ENCODE assay signal across 10 mouse cellular contexts in genomic region chr7:19085495-19085894, GRCm38 (mm10). TPM values are rescaled to one million over a fixed set of nuclear protein-coding genes. Genes with fewer than 3 reads are reported as not detected.
DNase-seq lines count a peak whose midpoint lies in the region; ATAC-seq and TF ChIP-seq lines count a peak whose summit lies in the region.
"Had no signal": no experiment of that assay in that cellular context is flagged by ENCODE, and none has a peak within 500 bp of the region (broad histone marks: within the 10 kb centered on the region; RNA-seq: fewer than 3 reads in every experiment).

No protein-coding gene starts in this region.

- peak; percentile 48 for TF ChIP-seq POLR2A in myocyte (IDR thresholded peaks at IDR 0.05; ENCODE audit: insufficient read length, low read depth)

- 10% methylated on average over 6 of the region's 6 CpGs for WGBS in lung, embryonic 14.5 days
- WGBS in intestine, embryonic 14.5 days: 7% methylated on average over 6 of the region's 6 CpGs

- H3K4me2 ChIP-seq in lung, embryonic 14.5 days: peak overlapping the region; percentile 56
- H3K4me2 ChIP-seq in intestine, embryonic 14.5 days (ENCODE audit: low read length): peak overlapping the region; percentile 36
- peak overlapping the region; percentile 99 for H3K4me2 ChIP-seq in myocyte (ENCODE audit: low read depth)

- H3K27me3 ChIP-seq in lung, embryonic 14.5 days (ENCODE audit: insufficient read depth, low read length): no peaks in the 10 kb centered on the region
- no peaks in the 10 kb centered on the region for H3K27me3 ChIP-seq in intestine, embryonic 14.5 days (replicated peaks; ENCODE audit: control insufficient read depth, insufficient read depth, low read length)
- H3K27me3 ChIP-seq in myocyte (ENCODE audit: control insufficient read depth, insufficient read depth, insufficient read length): no peaks in the 10 kb centered on the region

- peak overlapping the region; percentile 99 for H3K27ac ChIP-seq in gastrocnemius, adult 2 months
- H3K27ac ChIP-seq in lung, embryonic 14.5 days (ENCODE audit: low read depth): peak overlapping the region; percentile 59
- H3K27ac ChIP-seq in intestine, embryonic 14.5 days (ENCODE audit: low read depth): peak overlapping the region; percentile 77
- no peak overlapping the region for H3K27ac ChIP-seq in layer of hippocampus, adult 2 months

- peaks cover 55% of the 10 kb centered on the region for H3K36me3 ChIP-seq in lung, embryonic 14.5 days (ENCODE audit: insufficient read depth)
- H3K36me3 ChIP-seq in intestine, embryonic 14.5 days (ENCODE audit: control insufficient read depth, insufficient read depth, low read length): peaks cover 50% of the 10 kb centered on the region
- peaks cover 18% of the 10 kb centered on the region for H3K36me3 ChIP-seq in myocyte (ENCODE audit: control insufficient read depth, insufficient read depth)

- no peak for DNase-seq in gastrocnemius, adult 2 months
- no peak for DNase-seq in gastrocnemius, adult 8-10 months (ENCODE audit: low spot score in 2 of 2)
- no peak for DNase-seq in lung, embryonic 14.5 days
- no peak for DNase-seq in lung, postnatal 10 days
- no peak for DNase-seq in intestine, embryonic 14.5 days (ENCODE audit: low spot score)
- DNase-seq in MN1 (ENCODE audit: low spot score): no peak
- no peak for DNase-seq in layer of hippocampus, adult 2 months (ENCODE audit: low spot score in 2 of 2)

- no peak for TF ChIP-seq CTCF in gastrocnemius, adult 2 months (IDR thresholded peaks at IDR 0.05)
- no peak for TF ChIP-seq CTCF in lung, embryonic 14.5 days (IDR thresholded peaks at IDR 0.05; ENCODE audit: low read depth)
- TF ChIP-seq CTCF in layer of hippocampus, adult 2 months (conservative IDR thresholded peaks at IDR 0.05): no peak

- peak overlapping the region; percentile 15 for H3ac ChIP-seq in myocyte (ENCODE audit: control insufficient read depth, insufficient read length)

- H3K4me1 ChIP-seq in lung, embryonic 14.5 days (ENCODE audit: insufficient read depth): peaks cover 9% of the 10 kb centered on the region
- H3K4me1 ChIP-seq in intestine, embryonic 14.5 days (replicated peaks; ENCODE audit: control insufficient read depth, insufficient read depth, low read length): peaks cover 39% of the 10 kb centered on the region

- peak overlapping the region; percentile 28; the same call in 1 of the 2 replicates for H3K9ac ChIP-seq in lung, embryonic 14.5 days
- peak overlapping the region; percentile 37 for H3K9ac ChIP-seq in intestine, embryonic 14.5 days (ENCODE audit: low read length)

- no peaks in the 10 kb centered on the region for H3K9me3 ChIP-seq in lung, embryonic 14.5 days (ENCODE audit: low read depth, low read length)
- no peaks in the 10 kb centered on the region for H3K9me3 ChIP-seq in intestine, embryonic 14.5 days (ENCODE audit: control insufficient read depth, low read length)

- peaks cover 10% of the 10 kb centered on the region for H3K79me2 ChIP-seq in myocyte (ENCODE audit: control insufficient read depth, insufficient read depth)

- peak overlapping the region; percentile 87 for H3K4me3 ChIP-seq in gastrocnemius, adult 2 months
- peak overlapping the region; percentile 35 for H3K4me3 ChIP-seq in lung, embryonic 14.5 days (ENCODE audit: low read depth, low read length)
- H3K4me3 ChIP-seq in intestine, embryonic 14.5 days (ENCODE audit: low read depth, low read length): peak overlapping the region; percentile 23
- H3K4me3 ChIP-seq in myocyte: peak overlapping the region; percentile 74
- H3K4me3 ChIP-seq in layer of hippocampus, adult 2 months: no peak overlapping the region

- 0 out of 2 replicates have a peak, but pooled peaks have one; percentile 5 for ATAC-seq in lung, embryonic 14.5 days (ENCODE audit: insufficient read depth)
- ATAC-seq in intestine, embryonic 14.5 days (replicated peaks; ENCODE audit: low FRiP score, low TSS enrichment, low read depth): no peak
- ATAC-seq: CD4-positive, CD25-positive, alpha-beta regulatory T cell, adult 4 months had no signal

- intact Hi-C loops in gastrocnemius, adult 2 months (cut with DNase I): no loop called here

TF ChIP-seq in myocyte, 11 proteins besides CTCF, POLR2A, EP300 and RAD21:
- TF ChIP-seq CEBPB (IDR thresholded peaks at IDR 0.05; ENCODE audit: insufficient read depth, poor library complexity, severe bottlenecking) (no peak), POLR2AphosphoS2 (IDR thresholded peaks at IDR 0.05; ENCODE audit: insufficient read length, low read depth) (no peak), TCF3 (IDR thresholded peaks at IDR 0.05; ENCODE audit: insufficient read length, low read depth) (no peak), REST (IDR thresholded peaks at IDR 0.05; ENCODE audit: insufficient read depth, insufficient read length) (no peak), MYOG (IDR thresholded peaks at IDR 0.05; ENCODE audit: control insufficient read depth in 1 of 3, insufficient read depth in 1 of 3, insufficient read length in 2 of 3, low read depth in 2 of 3) (no peak), E2F4 (IDR thresholded peaks at IDR 0.05; ENCODE audit: insufficient read depth) (no peak)

RNA-seq across cellular contexts. Expression of gene Dmpk, which starts 1.8 kb away (rescaled TPM):
- 100 to 1,000 TPM; 265 to 336 TPM for total RNA-seq in gastrocnemius, adult 2 months (2021)
- total RNA-seq in gastrocnemius, adult 8-10 months (2022): 100 to 1,000 TPM; 235 to 255 (median 240) TPM
- polyA plus RNA-seq in lung, embryonic 14.5 days (2014; fragmentation: Nextera tagmentation; extraction: Ambion mirVana): 20.9 and 23.0 TPM in 2 replicates
- polyA plus RNA-seq in intestine, embryonic 14.5 days (2014; fragmentation: Nextera tagmentation; extraction: Ambion mirVana): 57.4 and 60.0 TPM in 2 replicates
- polyA plus RNA-seq in myocyte (2012; fragmentation: generic; extraction: Trizol): 294 TPM
- total RNA-seq in layer of hippocampus, adult 2 months (2021): 10 to 100 TPM; 38.8 to 56.8 TPM

RNA-seq across cellular contexts. Expression of gene Six5, which starts 8.9 kb away (rescaled TPM):
- 1 to 10 TPM in 1 of 2 experiments, under 1 TPM in 1; 0.89 to 2.3 TPM for total RNA-seq in gastrocnemius, adult 2 months (2021)
- 1 to 10 TPM; 1.5 to 2.0 (median 1.7) TPM for total RNA-seq in gastrocnemius, adult 8-10 months (2022)
- 11.6 and 12.7 TPM in 2 replicates for polyA plus RNA-seq in lung, embryonic 14.5 days (2014; fragmentation: Nextera tagmentation; extraction: Ambion mirVana)
- 15.7 and 15.8 TPM in 2 replicates for polyA plus RNA-seq in intestine, embryonic 14.5 days (2014; fragmentation: Nextera tagmentation; extraction: Ambion mirVana)
- polyA plus RNA-seq in myocyte (2012; fragmentation: generic; extraction: Trizol): 1.6 TPM
- 1 to 10 TPM; 2.4 to 2.8 TPM for total RNA-seq in layer of hippocampus, adult 2 months (2021)

RNA-seq across cellular contexts. Expression of gene Dmwd, which starts 9.5 kb away (rescaled TPM):
- total RNA-seq in gastrocnemius, adult 2 months (2021): 10 to 100 TPM; 31.9 to 32.1 TPM
- 10 to 100 TPM; 34.9 to 41.8 (median 39.9) TPM for total RNA-seq in gastrocnemius, adult 8-10 months (2022)
- polyA plus RNA-seq in lung, embryonic 14.5 days (2014; fragmentation: Nextera tagmentation; extraction: Ambion mirVana): 18.5 and 19.2 TPM in 2 replicates
- polyA plus RNA-seq in intestine, embryonic 14.5 days (2014; fragmentation: Nextera tagmentation; extraction: Ambion mirVana): 15.8 and 16.0 TPM in 2 replicates
- 83.7 TPM for polyA plus RNA-seq in myocyte (2012; fragmentation: generic; extraction: Trizol)
- total RNA-seq in layer of hippocampus, adult 2 months (2021): 100 to 1,000 TPM; 154 TPM
- polyA plus RNA-seq: CD4-positive, CD25-positive, alpha-beta regulatory T cell, adult 4 months had no signal

RNA-seq across cellular contexts. Expression of gene Rsph6a, which starts 31.0 kb away (rescaled TPM):
- not detected for total RNA-seq in gastrocnemius, adult 2 months (2021)
- not detected for total RNA-seq in gastrocnemius, adult 8-10 months (2022)
- polyA plus RNA-seq in lung, embryonic 14.5 days (2014; fragmentation: Nextera tagmentation; extraction: Ambion mirVana): not detected in 2 replicates
- not detected in 2 replicates for polyA plus RNA-seq in intestine, embryonic 14.5 days (2014; fragmentation: Nextera tagmentation; extraction: Ambion mirVana)
- 0.04 TPM for polyA plus RNA-seq in myocyte (2012; fragmentation: generic; extraction: Trizol)
- total RNA-seq in layer of hippocampus, adult 2 months (2021): under 1 TPM in 1 of 2 experiments, not detected in 1; 0.20 TPM
- total RNA-seq: adrenal gland, postnatal 4 days had no signal
- polyA plus RNA-seq: CD4-positive, CD25-positive, alpha-beta regulatory T cell, adult 4 months had no signal

RNA-seq across cellular contexts. Expression of gene Gm4969, which starts 32.7 kb away (rescaled TPM):
- not detected for total RNA-seq in gastrocnemius, adult 2 months (2021)
- total RNA-seq in gastrocnemius, adult 8-10 months (2022): not detected
- polyA plus RNA-seq in lung, embryonic 14.5 days (2014; fragmentation: Nextera tagmentation; extraction: Ambion mirVana): 3.0 and 4.0 TPM in 2 replicates
- 3.7 and 4.7 TPM in 2 replicates for polyA plus RNA-seq in intestine, embryonic 14.5 days (2014; fragmentation: Nextera tagmentation; extraction: Ambion mirVana)
- not detected for polyA plus RNA-seq in myocyte (2012; fragmentation: generic; extraction: Trizol)
- total RNA-seq in layer of hippocampus, adult 2 months (2021): under 1 TPM; 0.33 to 0.71 TPM
- polyA plus RNA-seq: CD4-positive, CD25-positive, alpha-beta regulatory T cell, adult 4 months had no signal

Comparison
In these comparisons a context has a peak if more than half of its experiments do, and no peak if none do; other contexts are left out.
1. H3K4me2 ChIP-seq: peak in every context shown above with its lines; median percentile 99 in myocyte; 56 in lung, embryonic 14.5 days; 36 in intestine, embryonic 14.5 days.
2. RNA of gene Dmpk, which starts 1.8 kb away (total RNA-seq): 265 to 336 TPM in gastrocnemius, adult 2 months and 235 to 255 TPM in gastrocnemius, adult 8-10 months; 38.8 to 56.8 TPM in layer of hippocampus, adult 2 months; every median in the first group is over 4 times any median in the second.